Mouse (Mus musculus) left cerebral cortex, adult 8-10 months (tissue): ENCODE results near the gene Eif4a1. TPM values are rescaled to one million over a fixed set of nuclear protein-coding genes. Genes with fewer than 3 reads are reported as not detected.
"Not testable (repeated sequence)": the region's sequence is repeated elsewhere in the genome, so short reads cannot be mapped to it uniquely, and the experiment has no call there.

ENCODE experiments used
- DNase-seq, 2 experiments: peaks; one replicate each; pipeline ENCODE4 v3.0.0; 2022; ENCODE audit warnings: low spot score in 2 of 2
- microRNA-seq, 2 experiments: library from miRNA; unstranded; fragments of <30 nt; microRNA quantifications; one replicate each; pipeline ENCODE4 v1.2.0; 2022
- total RNA-seq, 4 experiments: library from RNA; stranded (reverse); gene quantifications; 2 replicates each; pipeline ENCODE4 v1.2.4; 2022

Gene Eif4a1
- total RNA-seq, 4 experiments from 2014 or later: 268 to 307 (median 295) TPM

DNA sequence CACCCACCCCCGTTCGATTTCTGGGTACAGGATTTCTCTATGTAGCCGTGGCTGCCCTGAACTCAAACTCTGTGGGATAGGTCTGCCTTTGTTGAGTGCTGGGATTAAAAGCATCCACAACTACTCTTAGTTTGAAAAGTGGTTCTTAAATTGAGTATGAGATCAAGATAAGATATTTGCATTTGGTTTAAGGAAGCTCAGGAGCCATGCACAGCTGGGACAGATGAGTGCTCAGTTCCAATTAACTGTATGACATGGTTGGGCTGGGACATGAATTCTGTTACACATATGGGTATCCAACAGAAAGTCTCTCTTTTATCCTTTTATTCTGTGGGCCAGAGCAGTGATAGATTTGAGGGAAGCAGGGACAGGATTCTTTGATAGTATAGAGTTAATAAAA lies 36.8 kb downstream of the Eif4a1 start:
- no peak for DNase-seq

DNA sequence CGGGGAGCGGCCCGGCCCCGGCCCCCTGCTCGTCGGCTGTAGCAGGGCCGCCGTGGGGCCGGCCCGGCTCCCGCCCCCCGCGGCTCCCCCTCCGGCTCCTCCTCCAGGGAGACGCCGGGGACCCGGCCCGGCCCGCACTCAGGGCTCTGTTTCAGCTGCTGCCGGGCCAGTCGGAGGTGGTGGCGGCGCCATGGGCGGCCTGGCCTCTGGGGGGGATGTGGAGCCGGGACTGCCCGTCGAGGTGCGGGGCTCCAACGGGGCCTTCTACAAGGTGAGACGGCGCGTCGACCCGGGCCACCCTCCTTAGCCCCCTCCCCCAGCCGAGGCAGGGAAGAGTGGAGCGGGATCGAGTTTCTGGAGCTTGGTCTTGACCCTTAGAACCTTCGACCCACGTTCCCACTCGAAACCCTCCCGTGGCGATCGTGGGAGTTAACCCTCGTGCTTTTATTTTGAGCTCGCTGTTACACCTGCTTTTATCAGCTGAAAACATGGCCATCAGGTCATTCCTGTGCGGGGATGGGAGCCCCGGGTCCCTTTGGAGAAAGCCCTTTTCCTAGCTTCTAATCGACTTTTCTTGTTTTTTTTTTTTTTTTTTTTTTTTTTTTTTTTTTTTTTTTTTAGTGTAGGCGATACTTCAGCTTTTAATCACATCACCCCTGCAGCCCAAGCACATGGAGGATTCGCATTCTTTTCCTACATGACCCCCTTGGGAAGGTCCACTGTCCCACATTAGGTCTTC lies 38.9 kb downstream of the Eif4a1 start:
- peak in 1 of 2 experiments; percentile 48 for DNase-seq

DNA sequence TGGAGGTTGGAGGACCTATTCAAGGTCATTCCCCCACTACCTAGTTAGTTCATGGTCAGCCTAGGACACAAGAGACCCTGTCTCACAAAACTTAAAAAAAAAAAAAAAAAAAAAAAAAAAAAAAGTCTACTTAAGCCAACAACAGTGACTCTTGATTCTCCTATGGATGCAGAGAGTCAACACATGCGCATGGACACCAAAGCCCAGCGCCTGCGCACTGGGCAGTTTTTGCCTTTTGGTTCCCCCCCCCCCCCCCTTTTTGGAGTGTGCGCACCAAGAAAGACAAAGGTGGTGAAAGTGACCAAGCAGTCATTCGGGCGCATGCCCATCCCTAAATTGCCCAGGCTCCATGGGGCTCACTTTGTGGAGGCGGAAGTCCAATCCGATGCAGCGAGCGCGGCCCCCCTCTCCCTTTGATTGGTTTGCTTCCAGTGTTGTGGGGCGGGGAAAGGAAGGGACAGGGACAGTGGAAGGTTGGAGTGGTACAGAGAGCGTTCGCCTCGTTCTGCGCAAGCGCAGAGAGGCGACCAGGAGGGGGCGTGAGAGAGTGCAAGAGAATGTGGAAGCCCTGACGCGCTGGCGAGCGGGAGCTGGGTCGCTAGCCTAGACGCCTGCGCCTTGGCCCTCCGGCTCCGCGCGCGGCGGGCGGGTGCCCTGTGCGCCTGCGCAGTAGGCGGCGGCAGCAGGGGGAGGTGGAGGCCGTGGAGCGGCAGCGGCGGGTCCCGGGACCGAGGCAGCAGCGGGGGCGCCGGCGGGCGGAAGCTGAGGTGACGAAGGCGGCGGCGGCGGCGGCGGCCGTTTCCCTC lies 39.7 kb downstream of the Eif4a1 start, which contains the start of gene Fxr2:
TSS of gene Fxr2 (plus strand) at position 707 of the 806 bp plus-strand sequence.
- peak; percentile 99 to 100 for DNase-seq

DNA sequence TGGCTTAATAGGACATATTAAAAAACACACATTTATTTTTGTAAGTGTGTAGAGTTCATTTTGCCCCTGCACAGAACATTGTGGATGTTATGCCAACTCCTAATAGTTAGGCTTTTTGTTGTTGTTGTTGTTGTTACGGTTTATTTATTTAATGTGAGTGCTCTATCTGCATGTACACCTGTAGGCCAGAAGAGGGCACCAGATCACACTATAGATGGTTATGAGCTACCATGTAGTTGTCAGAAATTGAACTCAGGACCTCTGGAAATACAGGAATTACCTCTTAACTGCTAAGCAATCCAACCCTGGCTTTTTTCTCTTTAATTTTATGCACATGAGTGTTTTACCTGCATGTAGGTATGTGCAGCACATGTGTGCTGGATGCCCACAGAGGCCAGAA lies 42.4 kb downstream of the Eif4a1 start:
- DNase-seq: no peak

DNA sequence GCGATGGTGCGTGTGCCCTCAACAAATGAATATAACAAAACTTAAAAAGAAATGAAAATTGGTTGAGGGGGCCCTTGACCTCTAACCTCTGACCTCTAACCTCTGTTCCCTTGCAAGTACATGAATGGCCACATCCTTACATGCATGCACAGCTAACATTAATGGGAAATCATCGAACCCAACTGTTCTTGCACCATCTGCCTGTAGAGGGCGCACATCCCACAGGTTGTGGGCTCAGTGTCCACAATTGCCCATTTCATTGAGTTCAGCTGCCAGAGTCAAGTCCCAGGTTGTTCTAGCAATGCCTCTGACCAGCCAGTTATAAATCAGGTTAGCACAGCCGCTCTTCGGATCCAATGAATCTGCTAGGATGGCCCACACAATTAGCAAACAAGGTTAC lies 43.9 kb downstream of the Eif4a1 start:
- peak in 1 of 2 experiments; percentile 61 for DNase-seq

DNA sequence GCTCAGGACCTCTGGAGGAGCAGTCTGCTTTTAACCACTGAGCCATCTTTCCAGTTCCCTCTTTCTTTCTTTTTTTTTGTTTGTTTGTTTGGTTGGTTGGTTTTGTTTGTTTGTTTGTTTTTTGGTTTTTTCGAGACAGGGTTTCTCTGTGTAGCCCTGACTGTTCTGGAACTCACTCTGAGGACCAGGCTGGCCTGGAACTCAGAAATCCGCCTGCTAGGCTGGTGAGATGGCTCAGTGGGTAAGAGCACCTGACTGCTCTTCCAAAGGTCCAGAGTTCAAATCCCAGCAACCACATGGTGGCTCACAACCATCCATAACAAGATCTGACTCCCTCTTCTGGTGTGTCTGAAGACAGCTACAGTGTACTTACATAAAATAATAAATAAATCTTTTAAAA lies 47.9 kb downstream of the Eif4a1 start:
- not testable (repeated sequence) for DNase-seq

DNA sequence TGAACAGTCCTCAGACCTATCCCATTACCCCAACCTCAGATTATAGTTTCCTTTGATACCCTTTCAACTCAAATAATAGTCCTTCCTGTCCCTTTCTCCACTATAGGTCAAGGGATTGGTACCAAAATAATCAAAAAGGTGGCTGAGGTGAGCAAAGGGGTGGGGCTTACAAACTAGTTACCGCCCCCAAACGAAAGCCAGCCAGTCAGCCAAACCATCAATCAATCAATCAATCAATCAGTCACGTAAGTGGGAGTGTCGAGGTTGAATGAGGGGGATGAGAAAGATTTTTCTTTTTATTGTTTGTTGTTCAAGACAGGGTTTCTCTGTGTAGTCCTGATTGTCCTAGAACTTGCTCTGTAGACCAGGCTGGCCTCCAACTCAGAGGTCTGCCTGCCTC lies 49.2 kb downstream of the Eif4a1 start:
- DNase-seq: no peak

DNA sequence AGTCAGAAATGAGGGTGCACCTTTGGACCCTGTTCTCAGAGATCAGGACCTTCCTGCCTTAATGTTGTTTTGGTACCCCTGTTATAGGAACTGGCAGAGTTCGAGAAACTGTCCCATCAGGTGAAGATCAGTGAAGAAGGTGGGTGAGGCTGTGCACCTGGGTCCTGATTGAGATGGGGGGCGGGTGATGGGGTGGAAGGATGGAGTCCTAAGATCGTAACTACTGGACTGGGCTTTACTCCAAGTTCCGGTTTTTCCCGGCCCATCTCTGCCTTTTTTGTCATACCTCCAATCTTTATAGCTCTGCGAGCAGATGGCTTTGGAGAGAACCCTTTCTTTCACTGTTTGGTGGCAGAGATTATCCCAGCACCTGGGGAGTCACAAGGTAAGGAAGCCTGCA lies 49.8 kb downstream of the Eif4a1 start:
- no peak for DNase-seq

DNA sequence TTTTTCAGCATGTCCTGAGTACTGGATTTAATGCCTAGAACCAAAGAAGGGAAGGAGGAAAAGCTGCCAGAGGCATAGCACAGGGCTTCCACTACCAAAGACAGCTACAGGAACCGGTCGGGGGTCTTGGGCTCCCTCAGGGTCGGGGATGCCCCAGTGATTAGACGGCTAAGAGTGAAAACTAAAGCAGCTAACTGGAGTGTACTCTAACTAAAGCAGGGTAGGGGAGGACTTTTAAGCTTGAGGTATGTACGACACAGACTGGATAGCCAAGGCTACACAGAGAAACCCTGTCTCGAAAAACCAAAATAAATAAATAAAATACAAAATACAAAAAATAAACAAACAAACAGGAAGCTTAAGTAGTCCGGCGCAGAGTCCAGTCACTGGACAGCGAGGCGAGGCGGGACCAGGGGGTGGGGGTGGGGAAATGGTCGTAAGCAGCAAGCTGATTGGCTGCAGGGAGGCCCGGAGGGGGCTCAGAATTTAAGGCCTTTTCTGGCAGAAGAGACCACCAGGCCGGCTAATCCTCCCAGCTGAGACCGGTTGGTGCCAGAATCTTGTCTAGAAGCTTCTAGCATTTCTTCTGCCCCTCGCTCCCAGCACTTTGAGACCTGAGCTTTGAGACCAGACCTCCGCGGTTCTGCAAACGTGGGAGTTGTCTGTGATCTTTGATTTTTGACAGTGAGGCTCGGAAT lies 50.5 kb downstream of the Eif4a1 start, which contains the start of gene Sat2:
TSS of gene Sat2 (plus strand) at position 454 of the 698 bp plus-strand sequence.
- no peak for DNase-seq

DNA sequence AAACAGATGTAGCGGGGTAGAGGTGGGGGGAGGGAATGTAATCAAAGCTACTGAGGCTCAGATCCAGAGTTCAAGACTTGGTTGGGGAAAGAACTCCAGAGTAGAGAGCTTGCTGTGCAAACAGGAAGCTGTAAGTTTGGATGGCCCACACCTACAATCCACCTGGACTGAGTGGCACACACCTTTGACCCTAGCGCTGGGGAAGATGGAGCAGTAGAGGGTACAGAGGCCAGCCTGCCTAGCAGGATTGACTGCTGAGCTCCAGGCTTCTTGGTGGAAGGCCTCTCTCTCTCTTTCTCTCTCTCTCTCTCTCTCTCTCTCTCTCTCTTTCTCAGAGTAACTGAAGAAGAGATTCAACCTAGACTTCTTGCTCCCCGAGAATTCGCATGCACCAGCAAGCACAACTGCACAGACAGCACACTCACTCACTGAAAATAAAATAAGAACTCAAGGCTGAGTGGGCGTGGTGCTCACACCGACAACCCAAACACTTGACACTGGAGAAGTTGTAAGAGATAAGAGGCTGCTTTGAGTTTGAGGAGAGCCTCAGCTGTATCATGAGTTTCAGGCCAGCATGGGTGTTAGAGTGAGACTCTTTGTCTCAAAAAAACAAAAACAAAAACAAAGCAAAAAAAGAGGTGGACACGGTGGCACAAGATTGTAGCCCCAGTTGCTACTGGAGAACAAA lies 51.7 kb downstream of the Eif4a1 start:
- no peak for DNase-seq

DNA sequence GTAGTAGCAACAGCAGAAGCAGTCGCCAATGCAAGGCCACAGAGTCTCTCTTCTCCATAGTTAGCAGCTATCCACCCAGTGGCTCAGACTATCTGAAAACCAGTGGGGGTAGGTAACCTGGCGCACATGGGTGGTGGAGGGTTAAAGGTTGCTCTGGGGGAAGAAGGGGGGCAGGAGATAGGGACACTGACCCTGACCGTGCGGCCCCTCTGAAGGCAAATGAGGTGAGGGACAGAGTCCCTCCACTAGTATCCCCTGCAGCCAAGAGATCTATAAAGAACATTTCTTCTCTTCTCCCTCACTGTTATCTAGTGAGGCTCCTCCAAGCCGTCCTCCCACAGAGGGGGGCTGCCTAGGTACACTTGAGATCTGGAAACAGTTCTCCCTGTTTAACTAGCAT lies 54.4 kb downstream of the Eif4a1 start, which contains the start of gene Shbg:
TSS of gene Shbg (minus strand) at position 101 of the 400 bp plus-strand sequence.
- no peak for DNase-seq

Small RNAs within 50 kb of the gene (microRNA-seq; reads per million reads assigned to microRNA genes)
- gene Mir1934: 5.7 to 5.9 reads per million in 2 experiments
- gene Mir467f: 0 reads per million in 2 experiments

Other genes with a start within 250 kb of the Eif4a1 start
- gene Dnah2, start 123.3 kb downstream of the Eif4a1 start, total RNA-seq: 1 to 10 TPM; 3.3 to 4.9 (median 3.9) TPM
- 10 to 100 TPM; 89.2 to 96.6 (median 90.5) TPM for gene Efnb3, start 112.2 kb downstream of the Eif4a1 start, total RNA-seq
- 10 to 100 TPM; 10.1 to 13.8 (median 11.3) TPM for gene Wrap53, start 92.2 kb downstream of the Eif4a1 start, total RNA-seq
- 10 to 100 TPM; 26.6 to 32.6 (median 28.2) TPM for gene Trp53, start 92.1 kb downstream of the Eif4a1 start, total RNA-seq
- 100 to 1,000 TPM; 400 to 455 (median 419) TPM for gene Atp1b2, start 66.5 kb downstream of the Eif4a1 start, total RNA-seq
- 1 to 10 TPM in 1 of 4 experiments, not detected in 3; 1.0 TPM for gene Shbg, start 54.5 kb downstream of the Eif4a1 start, total RNA-seq
- 10 to 100 TPM in 3 of 4 experiments, 1 to 10 TPM in 1; 7.9 to 11.6 (median 10.5) TPM for gene Sat2, start 50.4 kb downstream of the Eif4a1 start, total RNA-seq
- gene Fxr2, start 39.4 kb downstream of the Eif4a1 start, total RNA-seq: 100 to 1,000 TPM; 132 to 147 (median 140) TPM
- gene Sox15, start 17.1 kb downstream of the Eif4a1 start, total RNA-seq: under 1 TPM in 1 of 4 experiments, not detected in 3; 0.46 TPM
- gene Mpdu1, start 9.8 kb downstream of the Eif4a1 start, total RNA-seq: 10 to 100 TPM; 59.3 to 68.7 (median 61.4) TPM
- gene Cd68, start 6.3 kb downstream of the Eif4a1 start, total RNA-seq: 10 to 100 TPM; 14.1 to 63.3 (median 34.2) TPM
- 10 to 100 TPM; 72.6 to 96.8 (median 83.6) TPM for gene Senp3, start 9.7 kb upstream of the Eif4a1 start, total RNA-seq
- 1 to 10 TPM; 2.5 to 4.2 (median 3.2) TPM for gene Tnfsf13, start 13.4 kb upstream of the Eif4a1 start, total RNA-seq
- gene Tnfsf12, start 23.4 kb upstream of the Eif4a1 start, total RNA-seq: 10 to 100 TPM; 10.2 to 15.1 (median 11.7) TPM
- 1 to 10 TPM; 1.5 to 2.0 (median 1.8) TPM for gene Tnfsfm13, start 23.7 kb upstream of the Eif4a1 start, total RNA-seq
- 10 to 100 TPM; 48.6 to 56.4 (median 51.3) TPM for gene Polr2a, start 86.2 kb upstream of the Eif4a1 start, total RNA-seq
- not detected for gene Slc35g3, start 89.5 kb upstream of the Eif4a1 start, total RNA-seq
- 100 to 1,000 TPM; 138 to 158 (median 147) TPM for gene Zbtb4, start 93.5 kb upstream of the Eif4a1 start, total RNA-seq
- gene Chrnb1, start 123.5 kb upstream of the Eif4a1 start, total RNA-seq: 1 to 10 TPM in 2 of 4 experiments, under 1 TPM in 2; 0.51 to 1.2 (median 0.92) TPM
- 10 to 100 TPM; 18.8 to 22.3 (median 19.7) TPM for gene Fgf11, start 129.4 kb upstream of the Eif4a1 start, total RNA-seq
- under 1 TPM in 2 of 4 experiments, not detected in 2; 0.16 to 0.20 TPM for gene Tmem102, start 133.2 kb upstream of the Eif4a1 start, total RNA-seq
- not detected for gene Gm39566, start 142.9 kb upstream of the Eif4a1 start, total RNA-seq
- gene Spem2, start 146.0 kb upstream of the Eif4a1 start, total RNA-seq: not detected
- gene Spem1, start 149.8 kb upstream of the Eif4a1 start, total RNA-seq: under 1 TPM in 3 of 4 experiments, not detected in 1; 0.43 to 0.74 (median 0.49) TPM
- gene Nlgn2, start 165.4 kb upstream of the Eif4a1 start, total RNA-seq: 100 to 1,000 TPM; 217 to 228 (median 217) TPM
- 100 to 1,000 TPM; 117 to 147 (median 123) TPM for gene Tmem256, start 166.1 kb upstream of the Eif4a1 start, total RNA-seq
- gene Plscr3, start 174.0 kb upstream of the Eif4a1 start, total RNA-seq: 10 to 100 TPM; 16.0 to 20.0 (median 18.6) TPM
- under 1 TPM in 3 of 4 experiments, not detected in 1; 0.26 to 0.46 (median 0.30) TPM for gene Tnk1, start 186.3 kb upstream of the Eif4a1 start, total RNA-seq
- gene Tmem95, start 205.6 kb upstream of the Eif4a1 start, total RNA-seq: not detected
- 1 to 10 TPM; 1.0 to 2.0 (median 1.2) TPM for gene Kctd11, start 209.0 kb upstream of the Eif4a1 start, total RNA-seq
- gene Acap1, start 223.1 kb upstream of the Eif4a1 start, total RNA-seq: not detected
- 1 to 10 TPM in 1 of 4 experiments, under 1 TPM in 3; 0.39 to 1.1 (median 0.56) TPM for gene 2810408A11Rik, start 228.6 kb upstream of the Eif4a1 start, total RNA-seq
- gene Neurl4, start 228.6 kb upstream of the Eif4a1 start, total RNA-seq: 100 to 1,000 TPM in 3 of 4 experiments, 10 to 100 TPM in 1; 97.6 to 122 (median 112) TPM
- gene Gps2, start 241.5 kb upstream of the Eif4a1 start, total RNA-seq: 10 to 100 TPM; 27.1 to 37.6 (median 32.4) TPM
- 100 to 1,000 TPM; 413 to 430 (median 416) TPM for gene Eif5a, start 249.5 kb upstream of the Eif4a1 start, total RNA-seq